Mouse (Mus musculus): ENCODE results near the gene Amt.

GRCm38 (mm10) chr9:108273485-108273884 lies 23.2 kb upstream of the Amt start:
- no peak for TF ChIP-seq POLR2A (IDR thresholded peaks at IDR 0.05; ENCODE audit: borderline replicate concordance, extremely low read depth, low read depth, low read length)
- no peak for TF ChIP-seq CTCF (IDR thresholded peaks at IDR 0.05; ENCODE audit: insufficient read depth, low read length)

Measured in lung, adult 2 months (tissue).